Mouse (Mus musculus): ENCODE data around the gene Washc1.

DNA sequence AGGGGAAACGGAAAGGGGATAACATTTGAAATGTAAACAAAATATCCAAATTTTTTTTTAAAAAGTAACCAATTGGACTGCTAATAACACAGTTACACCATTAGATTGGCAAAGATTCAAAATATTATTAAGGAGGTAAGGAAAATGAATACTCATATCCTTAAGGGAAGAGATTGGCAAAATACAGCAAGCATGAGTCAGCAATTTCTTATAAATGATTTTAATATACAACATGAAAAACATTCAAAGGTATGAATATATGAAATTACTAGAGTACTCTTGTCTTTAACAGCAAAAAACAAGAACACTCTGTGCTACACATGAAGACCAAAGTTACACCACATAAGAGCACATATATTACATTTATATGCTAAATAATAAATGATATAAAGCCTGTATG lies 26.3 kb upstream of the Washc1 start:
- no peak for TF ChIP-seq GATA1 (IDR thresholded peaks at IDR 0.05; ENCODE audit: borderline replicate concordance, low read length)
- TF ChIP-seq CTCF (IDR thresholded peaks at IDR 0.05; ENCODE audit: low read depth, low read length), result no peak

Data from G1E (cell line).